Mouse (Mus musculus) leukemia stem cell, adult 10-12 weeks (primary cell): ENCODE data around the gene Vars2. TPM values are rescaled to one million over a fixed set of nuclear protein-coding genes. Genes with fewer than 3 reads are reported as not detected.

Experiments used
- polyA plus RNA-seq: library from polyadenylated mRNA; stranded (reverse); fragments of >175 nt; gene quantifications from 2 replicates; pipeline ENCODE4 v1.2.3, GENCODE M21; 2012; ENCODE audit warnings: low replicate concordance

The Vars2 gene
- 130 and 160 TPM in 2 replicates for polyA plus RNA-seq

GRCm38 (mm10) chr17:35667334-35668065, at the start of gene Vars2:
Vars2 (minus strand) TSS chr17:35667592.

GRCm38 (mm10) chr17:35704621-35705464, 37.5 kb upstream of the Vars2 start, which contains the start of gene Ddr1:
Ddr1 (minus strand) TSS chr17:35704621.

GRCm38 (mm10) chr17:35673416-35674035, 6.1 kb upstream of the Vars2 start, which contains the start of gene Gtf2h4:
Gtf2h4 (minus strand) TSS chr17:35673739.

DNA sequence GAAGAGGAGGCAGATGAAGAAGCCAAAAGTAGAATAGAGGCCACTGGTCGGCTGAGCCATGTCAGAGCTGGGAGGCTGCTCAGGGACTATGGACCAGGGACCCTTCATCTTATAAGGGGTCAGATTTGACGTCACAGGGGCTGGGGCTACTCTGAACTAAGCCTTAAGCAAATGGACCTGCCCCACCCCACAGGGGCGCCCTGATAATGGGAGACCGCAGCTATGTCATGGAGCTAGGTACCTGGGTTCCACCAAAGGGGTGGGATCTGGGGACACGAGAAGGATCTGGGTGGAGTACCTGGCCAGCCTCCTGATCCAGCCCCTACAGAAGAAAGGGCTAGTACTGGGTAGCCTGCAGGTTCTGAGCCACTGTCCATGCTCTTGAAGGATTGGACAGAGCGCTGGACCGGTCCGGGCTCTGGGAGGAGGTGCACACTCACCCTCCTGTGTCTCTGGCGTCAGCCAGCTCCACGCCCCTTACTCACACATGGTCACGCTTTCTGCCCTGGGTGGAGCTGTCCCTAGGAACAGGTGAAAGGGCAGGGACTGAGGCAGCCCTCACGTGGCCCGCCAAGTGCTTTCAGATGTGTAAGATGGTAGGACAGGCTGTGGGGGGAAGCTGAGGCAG, 23.7 kb downstream of the Vars2 start, which contains the start of gene Mucl3:
Gene Mucl3 (minus strand): TSS at position 87 of the 628 bp plus-strand sequence.

DNA sequence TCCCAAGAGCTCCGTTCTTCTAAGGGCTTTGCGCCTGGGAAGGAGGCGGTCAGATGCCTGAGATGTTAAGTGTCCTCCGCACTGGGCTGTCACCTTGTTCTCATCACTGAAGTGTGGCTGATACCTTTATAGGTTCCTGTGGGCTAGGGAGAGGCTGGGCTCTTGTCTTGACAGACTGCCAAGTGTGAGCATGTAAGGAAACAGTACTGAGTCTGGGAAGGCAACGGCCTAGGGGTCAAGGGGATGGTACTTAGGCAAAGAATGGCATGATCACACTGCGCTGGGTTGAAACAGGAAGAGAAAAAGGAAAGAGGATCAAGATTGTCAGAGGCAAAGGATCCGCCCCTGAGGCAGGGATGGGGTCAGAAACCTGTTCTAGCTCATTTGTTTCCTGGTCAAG, 40.9 kb downstream of the Vars2 start, which contains the start of gene Gm9573:
Gene Gm9573 (minus strand): TSS at position 101 of the 400 bp plus-strand sequence.

Other genes with a start within 250 kb of the Vars2 start
- 67.9 and 111 TPM in 2 replicates for gene H2-Q6, start 242.7 kb downstream of the Vars2 start, polyA plus RNA-seq
- gene H2-Q7, start 228.4 kb downstream of the Vars2 start, polyA plus RNA-seq = 8.4 and 19.9 TPM in 2 replicates
- 2.4 and 3.7 TPM in 2 replicates for gene H2-Q10, start 197.5 kb downstream of the Vars2 start, polyA plus RNA-seq
- gene Pou5f1, start 161.6 kb downstream of the Vars2 start, polyA plus RNA-seq = not detected in 2 replicates
- gene Tcf19, start 150.8 kb downstream of the Vars2 start, polyA plus RNA-seq = 65.9 and 189 TPM in 2 replicates
- gene Cchcr1, start 150.5 kb downstream of the Vars2 start, polyA plus RNA-seq = 14.0 and 29.7 TPM in 2 replicates
- 5.1 and 6.5 TPM in 2 replicates for gene Psors1c2, start 134.4 kb downstream of the Vars2 start, polyA plus RNA-seq
- not detected in 2 replicates for gene Cdsn, start 115.5 kb downstream of the Vars2 start, polyA plus RNA-seq
- 0.18 and 0.27 TPM in 2 replicates for gene 2300002M23Rik, start 100.1 kb downstream of the Vars2 start, polyA plus RNA-seq
- gene Sfta2, start 66.0 kb downstream of the Vars2 start, polyA plus RNA-seq = not detected in 2 replicates
- gene Gm9573, start 41.0 kb downstream of the Vars2 start, polyA plus RNA-seq = not detected in 2 replicates
- 0.07 TPM in 1 of 2 replicates, not detected in the other for gene Mucl3, start 23.9 kb downstream of the Vars2 start, polyA plus RNA-seq
- 13.7 and 44.1 TPM in 2 replicates for gene Gtf2h4, start 6.1 kb upstream of the Vars2 start, polyA plus RNA-seq
- 8.0 and 11.4 TPM in 2 replicates for gene Ddr1, start 37.0 kb upstream of the Vars2 start, polyA plus RNA-seq
- 13.5 and 25.1 TPM in 2 replicates for gene Ier3, start 154.1 kb upstream of the Vars2 start, polyA plus RNA-seq
- gene Flot1, start 155.6 kb upstream of the Vars2 start, polyA plus RNA-seq = 15.9 and 21.2 TPM in 2 replicates
- gene Tubb5, start 170.7 kb upstream of the Vars2 start, polyA plus RNA-seq = 56.2 and 381 TPM in 2 replicates
- 7.6 and 23.3 TPM in 2 replicates for gene Mdc1, start 173.9 kb upstream of the Vars2 start, polyA plus RNA-seq
- gene Nrm, start 193.7 kb upstream of the Vars2 start, polyA plus RNA-seq = 6.1 and 21.0 TPM in 2 replicates
- gene Ppp1r18, start 198.0 kb upstream of the Vars2 start, polyA plus RNA-seq = 60.9 and 104 TPM in 2 replicates
- 47.3 and 54.9 TPM in 2 replicates for gene Dhx16, start 212.2 kb upstream of the Vars2 start, polyA plus RNA-seq
- 442 and 598 TPM in 2 replicates for gene 2310061I04Rik, start 229.8 kb upstream of the Vars2 start, polyA plus RNA-seq
- 27.0 and 29.6 TPM in 2 replicates for gene Atat1, start 242.5 kb upstream of the Vars2 start, polyA plus RNA-seq
- 6.0 and 7.8 TPM in 2 replicates for gene Mrps18b, start 248.8 kb upstream of the Vars2 start, polyA plus RNA-seq
- gene Ppp1r10, start 248.8 kb upstream of the Vars2 start, polyA plus RNA-seq = 43.9 and 58.4 TPM in 2 replicates